Mouse (Mus musculus): ENCODE data around the gene Hoxd3.
A peak's percentile ranks its signal among the peaks of the same experiment; 100 is the strongest.

The Hoxd3 gene

DNA sequence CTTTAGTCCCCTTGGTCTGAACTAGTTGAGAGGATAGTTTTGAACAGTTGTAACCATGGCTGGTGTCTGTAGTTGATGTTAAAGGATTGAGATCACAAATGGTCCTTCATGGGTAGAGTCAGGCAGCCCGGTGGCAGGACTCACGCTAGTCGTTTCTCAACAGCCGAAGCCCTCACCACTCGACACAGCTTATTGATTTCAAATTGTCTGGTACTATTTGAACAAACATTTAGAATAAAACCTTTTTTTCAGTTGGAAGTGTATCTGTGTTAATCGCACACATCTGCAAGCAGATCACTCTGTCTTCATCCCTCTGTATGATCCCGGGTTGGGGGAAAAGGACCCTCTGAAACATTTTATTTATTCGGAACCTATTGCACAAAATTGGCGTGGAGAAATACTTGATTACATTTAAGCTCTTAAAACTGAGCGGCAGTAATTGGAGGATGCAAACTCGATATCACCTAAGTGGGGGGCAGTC, 36.0 kb downstream of the Hoxd3 start:
- no peak for DNase-seq

DNA sequence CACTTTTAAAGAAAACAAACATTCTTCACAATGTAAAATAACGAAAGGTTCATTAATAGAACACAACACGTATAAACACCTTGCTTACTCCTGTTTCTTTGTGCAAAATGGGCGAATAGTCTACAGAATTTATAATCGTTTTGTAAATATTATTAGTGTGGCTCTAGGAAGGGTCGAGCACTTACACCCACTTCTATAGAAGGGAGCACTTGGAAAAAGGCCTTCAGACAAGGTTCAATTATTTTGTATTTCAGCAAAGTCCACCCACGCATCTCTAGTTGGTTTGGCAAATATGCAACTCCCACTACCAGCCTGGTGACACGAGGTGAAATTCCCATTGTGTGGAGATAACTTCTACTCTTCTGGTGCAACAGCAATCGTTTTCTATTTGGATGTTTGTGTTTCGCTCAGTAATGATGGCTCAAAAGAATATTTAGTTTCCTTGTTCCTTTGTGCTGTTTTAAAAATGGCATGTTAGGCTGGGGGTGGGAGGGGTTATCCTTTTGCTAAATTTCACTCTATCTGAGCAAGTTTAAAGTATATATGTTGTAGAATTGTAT, 36.8 kb downstream of the Hoxd3 start:
- no peak for DNase-seq

DNA sequence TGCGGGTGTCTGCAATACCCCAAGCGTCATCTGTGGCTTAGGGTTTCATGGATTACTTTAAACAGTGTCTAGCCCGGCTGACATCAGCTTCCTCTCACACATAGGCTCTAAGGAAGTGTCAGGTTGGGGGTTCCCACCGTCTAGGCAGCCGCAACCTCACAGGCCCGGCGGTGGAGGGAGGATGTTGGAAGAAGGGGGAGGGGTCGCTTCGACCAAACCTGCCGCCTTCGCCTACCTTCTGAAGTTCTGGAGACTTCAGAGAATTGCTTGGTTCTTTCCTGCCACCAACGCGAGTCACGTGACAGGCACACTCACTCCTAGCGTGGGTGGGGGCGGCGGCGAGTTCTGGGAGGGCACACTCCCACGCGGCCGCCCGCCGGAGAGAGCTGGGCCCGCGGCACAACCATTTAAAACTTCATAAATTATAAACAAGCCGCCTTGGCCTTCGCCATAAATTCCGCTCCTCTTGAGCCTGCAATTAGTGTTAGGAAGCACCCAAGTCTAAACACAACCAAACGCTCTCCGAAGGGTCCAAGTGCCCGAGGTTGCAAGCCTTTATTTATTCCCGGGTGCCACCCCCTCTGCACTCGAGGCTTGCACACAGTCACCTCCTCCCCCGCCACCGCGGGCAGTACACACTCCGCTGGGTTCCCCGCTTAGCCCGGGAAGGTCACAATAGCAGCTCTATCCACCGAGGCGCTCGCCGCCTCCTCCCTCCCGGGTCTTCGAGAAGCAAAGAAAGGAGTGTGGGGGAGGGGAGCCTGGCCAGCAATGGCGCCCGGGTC, 37.8 kb downstream of the Hoxd3 start:
- DNase-seq = peak; percentile 80

DNA sequence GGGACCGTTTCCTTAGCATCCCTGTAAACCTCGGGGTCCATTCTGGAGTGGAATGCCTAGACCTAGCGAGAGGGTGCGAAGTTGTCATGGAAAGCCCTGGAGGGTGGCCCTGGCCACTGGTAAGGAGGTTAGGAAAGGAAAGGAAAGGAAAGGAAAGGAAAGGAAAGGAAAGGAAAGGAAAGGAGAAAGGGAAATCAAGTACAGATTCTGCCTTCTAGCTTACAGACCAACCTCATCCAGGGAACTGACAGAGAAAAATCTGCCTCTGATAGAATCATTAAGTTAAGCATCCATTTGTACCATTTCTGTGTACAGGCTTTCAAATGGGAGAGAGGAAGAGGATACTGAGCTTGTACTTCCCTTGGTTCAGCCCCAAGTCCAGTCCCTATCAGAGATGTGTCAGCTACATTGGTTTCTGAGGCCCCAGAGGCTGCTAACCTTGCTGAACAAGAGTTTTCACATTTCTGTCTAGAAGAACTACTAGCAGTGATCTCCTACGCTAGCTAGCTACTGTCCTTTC, 39.1 kb downstream of the Hoxd3 start:
- DNase-seq = no peak

DNA sequence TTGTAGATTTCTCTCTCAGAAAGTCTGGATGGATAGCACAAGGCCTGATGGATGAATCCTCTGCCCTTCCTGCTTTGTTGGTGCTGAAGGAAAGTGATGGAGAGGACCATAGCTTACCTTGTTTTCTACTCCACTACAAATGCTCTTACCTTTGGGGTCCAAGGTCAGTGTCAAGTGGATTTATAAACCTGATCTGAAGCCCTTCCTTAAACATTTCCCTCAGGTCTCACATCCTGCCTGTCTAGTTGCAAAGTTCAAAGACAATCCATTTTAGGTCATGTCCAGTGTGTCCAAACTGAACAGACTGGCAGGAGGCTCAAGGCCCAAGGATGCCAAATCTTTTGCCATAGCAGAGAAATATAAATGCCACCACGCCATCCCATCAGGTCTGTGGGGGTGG, 40.1 kb downstream of the Hoxd3 start:
- no peak for DNase-seq

DNA sequence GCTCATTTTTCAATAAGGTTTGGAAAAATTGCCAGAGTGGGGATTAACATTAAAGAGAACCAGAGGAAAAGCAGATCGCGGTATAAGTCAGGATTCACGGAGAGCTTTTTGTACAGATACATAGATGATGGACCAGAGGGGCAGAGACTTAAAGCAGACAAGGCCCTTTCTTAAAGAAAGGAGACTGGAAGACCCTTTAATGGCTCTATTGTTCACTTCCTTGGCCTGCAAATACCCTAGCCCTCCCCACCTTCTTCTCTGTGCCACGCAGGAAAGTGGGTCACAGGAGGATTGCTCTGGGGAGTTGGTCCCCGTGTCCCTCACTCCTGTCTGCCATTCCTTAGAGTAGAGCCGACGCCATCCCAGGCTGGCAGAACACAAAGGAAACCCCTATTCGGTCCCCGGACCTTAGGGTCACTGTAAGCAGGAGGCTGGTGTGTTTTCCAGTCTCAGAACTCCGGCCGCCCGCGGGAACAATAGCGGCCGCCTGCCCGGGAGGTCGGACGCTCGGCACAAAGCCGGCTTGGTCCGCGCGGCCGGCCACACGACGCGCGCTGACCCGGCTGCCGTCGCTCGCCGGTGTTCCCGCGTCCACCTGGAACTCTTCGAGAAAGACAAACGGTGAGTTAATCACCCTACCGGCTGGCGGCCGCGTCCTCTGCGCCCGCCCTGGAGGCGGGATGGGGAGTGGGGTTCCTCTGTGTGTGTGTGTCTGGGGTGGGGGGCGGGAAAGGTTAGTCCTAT, 40.9 kb downstream of the Hoxd3 start:
- peak; percentile 60 for DNase-seq

DNA sequence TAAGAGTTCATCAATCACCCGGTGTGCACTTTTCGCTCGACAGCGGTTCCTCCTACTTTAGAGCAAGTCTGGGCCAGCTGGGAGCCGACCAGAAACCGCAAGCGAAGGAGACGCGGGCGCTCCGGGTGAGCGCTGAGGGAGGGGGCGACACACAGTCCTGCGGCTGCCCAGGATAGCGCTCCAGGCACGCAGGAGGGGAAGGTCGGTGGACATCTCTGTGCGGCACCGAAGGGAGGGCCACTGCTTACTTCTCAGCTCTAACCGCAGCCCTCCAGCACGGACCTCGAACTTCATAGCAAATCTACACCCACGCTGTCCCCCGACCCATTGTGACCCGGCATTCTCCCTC, 41.4 kb downstream of the Hoxd3 start:
- DNase-seq = no peak

DNA sequence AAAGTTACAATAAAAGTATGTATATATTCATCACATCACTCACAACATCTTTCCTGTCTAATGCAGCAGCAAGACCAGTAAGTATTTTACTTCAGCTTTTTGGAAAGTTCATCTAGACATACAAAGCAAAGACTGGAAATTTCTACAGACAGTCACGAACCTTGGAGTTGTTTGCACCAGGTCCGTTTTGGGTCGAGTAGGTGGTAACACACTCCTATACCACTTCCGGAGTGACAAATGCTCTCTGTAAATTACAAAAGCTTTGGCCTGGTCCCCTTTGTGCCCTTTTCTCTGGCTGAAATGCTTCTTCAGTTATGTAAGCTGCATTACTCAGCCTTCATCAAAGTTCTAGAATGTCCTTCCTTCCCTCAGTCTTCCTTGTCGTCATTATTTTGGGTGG, 42.0 kb downstream of the Hoxd3 start:
- DNase-seq = no peak

DNA sequence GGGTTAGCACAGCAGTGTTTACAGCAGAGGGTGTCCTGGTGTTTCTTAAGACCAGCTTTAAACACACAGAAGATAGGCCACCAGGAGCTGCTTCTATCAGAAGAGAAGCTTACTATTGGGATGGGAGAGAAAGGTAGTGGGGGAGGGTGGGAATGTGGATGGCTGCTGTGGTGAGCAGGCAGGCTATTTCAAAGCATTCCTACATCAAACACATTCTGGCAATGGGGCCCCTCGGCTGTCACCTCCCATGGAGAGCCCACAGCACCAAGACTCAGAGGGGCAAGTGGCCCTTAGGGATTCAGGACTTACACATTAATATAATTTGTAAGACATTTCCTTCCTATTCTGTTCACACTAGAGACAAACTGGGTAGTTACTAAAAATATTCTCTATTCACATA, 48.4 kb downstream of the Hoxd3 start:
- DNase-seq = no peak

DNA sequence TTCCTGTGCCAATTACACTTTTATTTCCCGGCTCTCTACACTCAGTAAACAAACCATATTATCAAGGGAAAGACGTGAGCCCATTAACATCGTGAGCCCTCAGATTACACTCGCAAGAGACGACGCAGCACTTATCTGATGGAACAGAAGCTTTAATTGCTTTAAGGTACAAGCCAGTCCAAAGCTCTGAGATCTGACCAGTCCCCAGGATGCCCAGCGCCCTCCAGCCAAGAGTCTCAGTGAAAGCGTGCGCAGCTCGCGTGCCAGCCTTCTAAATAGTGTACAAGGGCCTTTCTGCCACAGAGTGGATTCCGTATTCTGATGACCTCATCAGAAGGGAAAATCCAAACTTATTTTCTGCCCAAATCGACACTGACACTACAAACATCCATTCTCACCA, 50.2 kb downstream of the Hoxd3 start:
- no peak for DNase-seq

DNA sequence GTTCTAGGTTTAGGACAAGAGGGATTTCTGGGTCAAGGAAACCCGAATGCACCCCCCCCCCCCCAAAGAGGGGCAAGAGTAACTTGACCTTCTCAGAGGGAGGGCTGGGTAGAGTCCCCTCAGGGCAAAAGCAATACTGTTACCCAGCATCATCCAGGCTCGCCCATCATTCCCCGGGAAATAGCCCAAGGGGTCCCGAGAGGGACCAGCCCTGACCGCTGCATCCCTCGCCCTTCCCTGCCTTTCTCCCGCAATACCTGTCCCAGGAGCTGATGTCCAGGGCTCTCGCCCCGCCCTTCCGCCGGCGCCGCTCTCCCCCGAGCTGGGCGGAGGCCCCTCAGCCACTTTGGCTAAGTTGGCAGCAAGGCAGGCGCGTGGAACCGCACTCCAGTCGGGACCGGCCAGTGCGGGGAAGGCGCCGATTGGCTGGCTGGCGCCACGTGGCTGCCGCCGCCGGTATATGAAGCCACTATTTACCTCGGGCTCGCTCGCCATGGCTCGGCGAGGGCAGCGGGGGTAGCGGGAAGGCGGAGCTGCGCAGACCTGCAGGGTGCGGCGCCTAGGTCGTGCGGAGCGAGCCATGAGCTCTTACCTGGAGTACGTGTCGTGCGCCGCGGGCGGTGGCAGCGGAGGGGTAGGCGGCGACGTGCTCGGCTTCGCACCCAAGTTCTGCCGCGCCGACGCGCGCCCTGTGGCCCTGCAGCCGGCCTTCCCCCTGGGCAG, 51.0 kb downstream of the Hoxd3 start, which contains the start of gene Hoxd1:
TSS of gene Hoxd1 (plus strand) at position 459 of the 723 bp plus-strand sequence.
- DNase-seq = peak; percentile 65

DNA sequence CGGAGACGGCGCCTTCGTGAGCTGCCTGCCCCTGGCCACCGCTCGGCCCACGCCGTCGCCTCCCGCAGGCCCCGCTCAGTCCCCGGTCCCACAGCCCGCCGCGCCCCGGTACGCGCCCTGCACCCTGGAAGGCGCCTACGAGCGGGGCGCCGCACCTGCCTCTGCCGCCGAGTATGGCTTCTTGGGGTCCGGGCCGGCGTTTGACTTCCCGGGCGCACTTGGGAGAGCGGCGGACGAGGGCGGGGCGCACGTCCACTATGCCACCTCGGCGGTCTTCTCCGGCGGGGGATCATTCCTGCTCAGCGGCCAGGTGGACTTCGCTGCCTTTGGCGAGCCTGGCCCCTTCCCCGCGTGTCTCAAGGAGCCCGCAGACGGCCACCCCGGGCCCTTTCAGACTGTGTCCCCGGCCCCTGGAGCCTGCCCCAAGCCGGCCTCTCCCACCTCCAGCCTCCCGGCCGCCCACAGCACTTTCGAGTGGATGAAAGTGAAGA, 51.6 kb downstream of the Hoxd3 start:
- DNase-seq = no peak

DNA sequence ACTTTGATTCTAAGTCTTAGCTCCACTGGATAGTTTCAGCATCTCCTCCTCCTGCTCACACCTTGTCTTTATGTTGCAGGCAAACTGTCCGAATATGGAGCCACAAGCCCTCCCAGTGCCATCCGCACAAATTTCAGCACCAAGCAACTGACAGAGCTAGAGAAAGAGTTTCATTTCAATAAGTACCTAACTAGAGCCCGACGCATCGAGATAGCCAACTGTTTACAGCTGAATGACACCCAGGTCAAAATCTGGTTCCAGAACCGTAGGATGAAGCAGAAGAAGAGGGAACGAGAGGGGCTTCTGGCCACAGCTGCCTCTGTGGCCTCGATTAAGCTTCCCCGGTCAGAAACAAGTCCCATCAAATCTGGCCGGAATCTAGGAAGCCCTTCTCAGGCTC, 52.2 kb downstream of the Hoxd3 start:
- no peak for DNase-seq

DNA sequence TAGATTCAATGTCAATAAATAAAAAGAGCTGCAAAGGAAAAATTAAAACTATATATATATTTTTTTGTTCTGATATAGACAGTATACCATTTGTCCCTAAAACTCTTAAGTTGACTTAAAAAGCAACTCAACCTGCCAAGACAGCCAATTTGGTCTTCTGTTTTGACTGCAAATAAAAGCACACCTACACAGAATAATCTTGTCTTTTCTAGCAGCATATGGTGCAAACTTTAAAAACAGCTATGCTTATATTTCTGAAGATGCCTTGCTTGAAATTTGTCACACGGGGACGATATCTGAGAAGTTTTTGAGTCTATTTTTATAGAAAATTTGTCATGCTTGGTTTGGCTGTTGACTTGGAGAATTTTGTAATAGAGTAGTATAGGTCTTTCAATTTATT, 62.6 kb downstream of the Hoxd3 start:
- no peak for DNase-seq

DNA sequence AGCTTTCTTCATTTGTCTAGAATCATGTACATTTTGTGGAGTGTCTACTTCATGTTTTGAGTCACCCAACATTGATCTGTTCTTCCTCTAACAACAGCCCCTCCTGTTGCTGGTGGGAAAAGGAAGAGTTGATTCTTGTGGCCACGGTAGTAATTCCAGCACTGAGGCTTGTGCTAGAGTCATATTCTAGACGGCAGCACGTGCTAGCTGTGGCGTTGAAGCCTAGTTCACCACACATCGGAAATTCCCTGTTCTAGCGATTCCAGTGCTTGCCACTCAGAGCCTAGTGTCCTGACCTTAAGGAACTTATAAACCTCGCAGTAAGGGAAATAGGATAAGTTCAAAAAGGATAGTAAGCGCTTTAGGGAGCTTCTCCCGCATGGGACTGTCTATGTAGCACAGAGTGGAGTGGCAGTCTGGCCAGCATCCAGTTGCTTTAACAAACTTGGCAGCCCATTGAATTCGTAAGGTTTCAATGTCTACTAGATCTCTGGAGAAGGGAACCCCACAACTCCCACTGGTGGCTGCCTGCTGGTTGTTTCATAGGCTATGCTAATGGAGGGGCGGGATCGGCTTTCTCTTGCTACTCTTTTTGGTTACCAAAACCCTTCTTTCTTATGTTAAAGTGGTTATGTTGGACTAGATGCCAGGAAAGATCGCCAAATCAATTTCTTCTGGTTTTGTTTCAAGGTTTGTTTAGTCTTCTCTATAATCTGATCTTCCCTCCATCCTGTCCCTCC, 66.0 kb downstream of the Hoxd3 start:
- DNase-seq = no peak

DNA sequence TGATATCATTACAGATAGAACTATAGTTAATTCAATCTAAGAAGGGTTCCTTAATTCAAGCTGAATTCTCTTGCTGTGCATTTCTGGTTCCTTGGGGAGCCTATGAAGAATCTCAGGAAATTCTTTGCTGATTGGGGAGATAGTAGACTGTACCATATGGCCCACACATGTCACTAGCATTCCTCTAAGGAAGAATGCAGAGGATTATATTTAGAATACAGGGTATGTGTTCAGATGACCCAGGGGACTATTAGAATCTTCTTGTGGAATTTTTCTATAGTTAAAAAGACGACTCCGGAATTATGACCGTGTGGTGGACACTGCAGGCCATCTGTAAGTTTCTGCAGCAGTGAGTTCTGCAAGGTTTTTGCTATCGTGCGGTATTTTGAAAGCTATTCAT, 69.7 kb downstream of the Hoxd3 start:
- DNase-seq = no peak

DNA sequence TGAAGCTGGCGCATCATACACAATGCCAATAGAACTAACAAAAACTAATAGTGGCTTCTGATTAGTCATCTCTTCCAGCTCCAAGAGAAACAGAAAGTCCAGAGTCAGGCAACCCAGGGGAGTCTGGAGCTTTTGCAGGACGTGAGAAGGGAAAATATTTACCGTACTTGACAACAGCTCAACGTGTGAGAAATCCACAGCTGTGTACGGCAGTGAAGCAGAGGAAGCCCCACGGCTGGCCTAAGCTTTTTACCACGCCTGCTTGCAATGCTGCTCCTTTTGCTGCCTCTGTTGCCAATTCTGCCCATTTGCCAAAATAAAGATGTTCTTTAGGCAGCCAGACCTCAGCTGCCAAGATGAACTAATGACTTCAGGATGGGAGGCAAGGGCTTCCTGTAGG, 83.8 kb downstream of the Hoxd3 start:
- DNase-seq = no peak

Measured in retina, postnatal 1 day (tissue).